Mouse (Mus musculus): Measurements from ENCODE around the gene Atxn2.
"Not testable (repeated sequence)": the region's sequence is repeated elsewhere in the genome, so short reads cannot be mapped to it uniquely, and the experiment has no call there.

The Atxn2 gene

GRCm38 (mm10) chr5:121711928-121712231 is 743 bp downstream of the Atxn2 start:
- DNase-seq (ENCODE audit: extremely low spot score) = no peak

- peak; percentile 75 for DNase-seq (ENCODE audit: extremely low spot score)
Observed at GRCm38 (mm10) chr5:121712232-121712933, 1.2 kb downstream of the Atxn2 start.

GRCm38 (mm10) chr5:121712934-121713538 is 1.9 kb downstream of the Atxn2 start:
- peak; percentile 71 for DNase-seq (ENCODE audit: extremely low spot score)

GRCm38 (mm10) chr5:121714331-121714730 is 3.2 kb downstream of the Atxn2 start:
- DNase-seq (ENCODE audit: extremely low spot score) = no peak

GRCm38 (mm10) chr5:121714928-121715327 is 3.8 kb downstream of the Atxn2 start:
- DNase-seq (ENCODE audit: extremely low spot score) = no peak

- no peak for DNase-seq (ENCODE audit: extremely low spot score)
Observed at GRCm38 (mm10) chr5:121718462-121718861, 7.3 kb downstream of the Atxn2 start.

GRCm38 (mm10) chr5:121720888-121721585 is 9.9 kb downstream of the Atxn2 start:
- DNase-seq (ENCODE audit: extremely low spot score) = no peak

GRCm38 (mm10) chr5:121721841-121722240 is 10.7 kb downstream of the Atxn2 start:
- DNase-seq (ENCODE audit: extremely low spot score) = no peak

- DNase-seq (ENCODE audit: extremely low spot score) = no peak
Observed at GRCm38 (mm10) chr5:121724678-121725077, 13.5 kb downstream of the Atxn2 start.

- DNase-seq (ENCODE audit: extremely low spot score) = no peak
Observed at GRCm38 (mm10) chr5:121730057-121730456, 18.9 kb downstream of the Atxn2 start.

- no peak for DNase-seq (ENCODE audit: extremely low spot score)
Observed at GRCm38 (mm10) chr5:121736641-121737040, 25.5 kb downstream of the Atxn2 start.

GRCm38 (mm10) chr5:121738162-121738561 is 27.0 kb downstream of the Atxn2 start:
- DNase-seq (ENCODE audit: extremely low spot score) = not testable (repeated sequence)

- no peak for DNase-seq (ENCODE audit: extremely low spot score)
Observed at GRCm38 (mm10) chr5:121738576-121739191, 27.5 kb downstream of the Atxn2 start.

GRCm38 (mm10) chr5:121740516-121740915 is 29.4 kb downstream of the Atxn2 start:
- no peak for DNase-seq (ENCODE audit: extremely low spot score)

GRCm38 (mm10) chr5:121742915-121743314 is 31.8 kb downstream of the Atxn2 start:
- no peak for DNase-seq (ENCODE audit: extremely low spot score)

- DNase-seq (ENCODE audit: extremely low spot score) = not testable (repeated sequence)
Observed at GRCm38 (mm10) chr5:121747884-121748594, 36.9 kb downstream of the Atxn2 start.

- DNase-seq (ENCODE audit: extremely low spot score) = no peak
Observed at GRCm38 (mm10) chr5:121749633-121750032, 38.5 kb downstream of the Atxn2 start.

- DNase-seq (ENCODE audit: extremely low spot score) = peak; percentile 29
Observed at GRCm38 (mm10) chr5:121757900-121758299, 46.8 kb downstream of the Atxn2 start.

- DNase-seq (ENCODE audit: extremely low spot score) = no peak
Observed at GRCm38 (mm10) chr5:121758341-121758740, 47.2 kb downstream of the Atxn2 start.

GRCm38 (mm10) chr5:121759921-121760320 is 48.8 kb downstream of the Atxn2 start:
- no peak for DNase-seq (ENCODE audit: extremely low spot score)

GRCm38 (mm10) chr5:121761459-121761858 is 50.3 kb downstream of the Atxn2 start:
- DNase-seq (ENCODE audit: extremely low spot score) = no peak

GRCm38 (mm10) chr5:121762949-121763348 is 51.8 kb downstream of the Atxn2 start:
- no peak for DNase-seq (ENCODE audit: extremely low spot score)

Measured in embryo, embryonic 9.5 days (tissue).